Mouse (Mus musculus): ENCODE results near the gene Nod2. TPM values are rescaled to one million over a fixed set of nuclear protein-coding genes. Genes with fewer than 3 reads are reported as not detected.
A peak's percentile ranks its signal among the peaks of the same experiment; 100 is the strongest.

Gene Nod2
- polyA plus RNA-seq (2014; fragmentation: Nextera tagmentation; extraction: Ambion mirVana) = 0.17 and 0.18 TPM in 2 replicates

GRCm38 (mm10) chr8:88646837-88647778, at the start of gene Nod2:
Gene Nod2 (plus strand): TSS chr8:88647315.
- Histone ChIP-seq H3K27ac (replicated peaks; ENCODE audit: low read depth, low read length) (no peak within 1 kb of the TSS), H3K27me3 (ENCODE audit: control insufficient read depth, insufficient read depth, low read length) (no peaks in the 10 kb centered on the region), H3K9me3 (replicated peaks; ENCODE audit: control insufficient read depth, low read length) (no peaks in the 10 kb centered on the region), H3K36me3 (replicated peaks; ENCODE audit: control insufficient read depth, insufficient read depth, low read depth, low read length) (no peaks in the 10 kb centered on the region), H3K4me1 (ENCODE audit: control insufficient read depth, insufficient read depth, low read length) (no peaks in the 10 kb centered on the region), H3K9ac (replicated peaks; ENCODE audit: low read length) (peak within 1 kb of the TSS; percentile 30; the same call in 1 of the 2 replicates), H3K4me3 (ENCODE audit: low read depth, low read length) (peak within 1 kb of the TSS; percentile 32), H3K4me2 (ENCODE audit: low read depth, low read length) (peak within 1 kb of the TSS; percentile 63)
- DNase-seq (ENCODE audit: low spot score) (peak; percentile 76), ATAC-seq (replicated peaks; ENCODE audit: insufficient number of reproducible peaks, low FRiP score, low TSS enrichment, low read depth) (peak; percentile 66)
- 9% methylated on average over 33 of the region's 33 CpGs for WGBS

GRCm38 (mm10) chr8:88598578-88598977, 48.5 kb upstream of the Nod2 start:
- no peak overlapping the region for H3K27ac ChIP-seq (replicated peaks; ENCODE audit: low read depth, low read length)
- no peak overlapping the region for H3K4me2 ChIP-seq (ENCODE audit: low read depth, low read length)
- no peaks in the 10 kb centered on the region for H3K9me3 ChIP-seq (replicated peaks; ENCODE audit: control insufficient read depth, low read length)
- ATAC-seq (replicated peaks; ENCODE audit: insufficient number of reproducible peaks, low FRiP score, low TSS enrichment, low read depth) = no peak
- H3K36me3 ChIP-seq (replicated peaks; ENCODE audit: control insufficient read depth, insufficient read depth, low read depth, low read length) = no peaks in the 10 kb centered on the region
- no peak for DNase-seq (ENCODE audit: low spot score)
- no peak overlapping the region for H3K9ac ChIP-seq (replicated peaks; ENCODE audit: low read length)
- H3K4me3 ChIP-seq (ENCODE audit: low read depth, low read length) = no peak overlapping the region
- 60% methylated on average over 5 of the region's 5 CpGs for WGBS
- no peaks in the 10 kb centered on the region; the same call in 1 of the 2 replicates for H3K27me3 ChIP-seq (ENCODE audit: control insufficient read depth, insufficient read depth, low read length)
- no peaks in the 10 kb centered on the region; the same call in 1 of the 2 replicates for H3K4me1 ChIP-seq (ENCODE audit: control insufficient read depth, insufficient read depth, low read length)

GRCm38 (mm10) chr8:88599491-88599890, 47.6 kb upstream of the Nod2 start:
- 86% methylated on average over 7 of the region's 7 CpGs for WGBS
- Histone ChIP-seq H3K9ac (replicated peaks; ENCODE audit: low read length) (no peak overlapping the region), H3K27ac (replicated peaks; ENCODE audit: low read depth, low read length) (no peak overlapping the region), H3K36me3 (replicated peaks; ENCODE audit: control insufficient read depth, insufficient read depth, low read depth, low read length) (no peaks in the 10 kb centered on the region), H3K4me1 (ENCODE audit: control insufficient read depth, insufficient read depth, low read length) (no peaks in the 10 kb centered on the region; the same call in 1 of the 2 replicates), H3K27me3 (ENCODE audit: control insufficient read depth, insufficient read depth, low read length) (no peaks in the 10 kb centered on the region; the same call in 1 of the 2 replicates), H3K9me3 (replicated peaks; ENCODE audit: control insufficient read depth, low read length) (no peaks in the 10 kb centered on the region), H3K4me3 (ENCODE audit: low read depth, low read length) (no peak overlapping the region), H3K4me2 (ENCODE audit: low read depth, low read length) (no peak overlapping the region)
- DNase-seq (ENCODE audit: low spot score) = no peak
- ATAC-seq (replicated peaks; ENCODE audit: insufficient number of reproducible peaks, low FRiP score, low TSS enrichment, low read depth) = no peak

- Histone ChIP-seq H3K4me2 (ENCODE audit: low read depth, low read length) (peak overlapping the region; percentile 50), H3K4me3 (ENCODE audit: low read depth, low read length) (peak overlapping the region; percentile 17; the same call in 1 of the 2 replicates), H3K36me3 (replicated peaks; ENCODE audit: control insufficient read depth, insufficient read depth, low read depth, low read length) (no peaks in the 10 kb centered on the region), H3K27me3 (ENCODE audit: control insufficient read depth, insufficient read depth, low read length) (no peaks in the 10 kb centered on the region), H3K9me3 (replicated peaks; ENCODE audit: control insufficient read depth, low read length) (no peaks in the 10 kb centered on the region), H3K9ac (replicated peaks; ENCODE audit: low read length) (peak overlapping the region; percentile 26), H3K4me1 (ENCODE audit: control insufficient read depth, insufficient read depth, low read length) (peaks cover 4% of the 10 kb centered on the region; the same call in 1 of the 2 replicates), H3K27ac (replicated peaks; ENCODE audit: low read depth, low read length) (peak overlapping the region; percentile 60)
- ATAC-seq (replicated peaks; ENCODE audit: insufficient number of reproducible peaks, low FRiP score, low TSS enrichment, low read depth) (peak; percentile 5; the same call in 1 of the 2 replicates), DNase-seq (ENCODE audit: low spot score) (peak; percentile 43)
- 6% methylated on average over 10 of the region's 10 CpGs for WGBS
These were observed 43.6 kb upstream of the Nod2 start for GRCm38 (mm10) chr8:88603446-88603989.

GRCm38 (mm10) chr8:88604065-88605038, 42.8 kb upstream of the Nod2 start:
- H3K9me3 ChIP-seq (replicated peaks; ENCODE audit: control insufficient read depth, low read length) = no peaks in the 10 kb centered on the region
- ATAC-seq (replicated peaks; ENCODE audit: insufficient number of reproducible peaks, low FRiP score, low TSS enrichment, low read depth) (peak; percentile 93), DNase-seq (ENCODE audit: low spot score) (peak; percentile 97)
- peak overlapping the region; percentile 26 for H3K9ac ChIP-seq (replicated peaks; ENCODE audit: low read length)
- WGBS = 4% methylated on average over 20 of the region's 20 CpGs
- H3K4me1 ChIP-seq (ENCODE audit: control insufficient read depth, insufficient read depth, low read length) = peaks cover 4% of the 10 kb centered on the region; the same call in 1 of the 2 replicates
- no peaks in the 10 kb centered on the region for H3K27me3 ChIP-seq (ENCODE audit: control insufficient read depth, insufficient read depth, low read length)
- H3K36me3 ChIP-seq (replicated peaks; ENCODE audit: control insufficient read depth, insufficient read depth, low read depth, low read length) = no peaks in the 10 kb centered on the region
- H3K27ac ChIP-seq (replicated peaks; ENCODE audit: low read depth, low read length) = peak overlapping the region; percentile 60
- peak overlapping the region; percentile 50 for H3K4me2 ChIP-seq (ENCODE audit: low read depth, low read length)
- peak overlapping the region; percentile 17; the same call in 1 of the 2 replicates for H3K4me3 ChIP-seq (ENCODE audit: low read depth, low read length)

- Histone ChIP-seq H3K36me3 (replicated peaks; ENCODE audit: control insufficient read depth, insufficient read depth, low read depth, low read length) (no peaks in the 10 kb centered on the region), H3K27ac (replicated peaks; ENCODE audit: low read depth, low read length) (no peak overlapping the region), H3K4me3 (ENCODE audit: low read depth, low read length) (no peak overlapping the region), H3K27me3 (ENCODE audit: control insufficient read depth, insufficient read depth, low read length) (no peaks in the 10 kb centered on the region), H3K9ac (replicated peaks; ENCODE audit: low read length) (no peak overlapping the region), H3K9me3 (replicated peaks; ENCODE audit: control insufficient read depth, low read length) (no peaks in the 10 kb centered on the region), H3K4me1 (ENCODE audit: control insufficient read depth, insufficient read depth, low read length) (peaks cover 4% of the 10 kb centered on the region; the same call in 1 of the 2 replicates), H3K4me2 (ENCODE audit: low read depth, low read length) (no peak overlapping the region)
- WGBS = 51% methylated on average over 13 of the region's 13 CpGs
- ATAC-seq (replicated peaks; ENCODE audit: insufficient number of reproducible peaks, low FRiP score, low TSS enrichment, low read depth) (no peak), DNase-seq (ENCODE audit: low spot score) (no peak)
These were observed 41.6 kb upstream of the Nod2 start for GRCm38 (mm10) chr8:88605361-88606040.

GRCm38 (mm10) chr8:88609036-88609435, 38.1 kb upstream of the Nod2 start:
- WGBS = 78% methylated on average over 8 of the region's 8 CpGs
- ATAC-seq (replicated peaks; ENCODE audit: insufficient number of reproducible peaks, low FRiP score, low TSS enrichment, low read depth) = no peak
- Histone ChIP-seq H3K4me2 (ENCODE audit: low read depth, low read length) (no peak overlapping the region), H3K27ac (replicated peaks; ENCODE audit: low read depth, low read length) (no peak overlapping the region), H3K4me3 (ENCODE audit: low read depth, low read length) (no peak overlapping the region), H3K27me3 (ENCODE audit: control insufficient read depth, insufficient read depth, low read length) (no peaks in the 10 kb centered on the region), H3K36me3 (replicated peaks; ENCODE audit: control insufficient read depth, insufficient read depth, low read depth, low read length) (no peaks in the 10 kb centered on the region), H3K4me1 (ENCODE audit: control insufficient read depth, insufficient read depth, low read length) (peaks cover 4% of the 10 kb centered on the region; the same call in 1 of the 2 replicates), H3K9ac (replicated peaks; ENCODE audit: low read length) (no peak overlapping the region), H3K9me3 (replicated peaks; ENCODE audit: control insufficient read depth, low read length) (no peaks in the 10 kb centered on the region)
- DNase-seq (ENCODE audit: low spot score) = no peak

Measured in embryonic facial prominence, embryonic 11.5 days (tissue).